18 mouse cellular contexts compared by ENCODE assay signal in the genomic region with DNA sequence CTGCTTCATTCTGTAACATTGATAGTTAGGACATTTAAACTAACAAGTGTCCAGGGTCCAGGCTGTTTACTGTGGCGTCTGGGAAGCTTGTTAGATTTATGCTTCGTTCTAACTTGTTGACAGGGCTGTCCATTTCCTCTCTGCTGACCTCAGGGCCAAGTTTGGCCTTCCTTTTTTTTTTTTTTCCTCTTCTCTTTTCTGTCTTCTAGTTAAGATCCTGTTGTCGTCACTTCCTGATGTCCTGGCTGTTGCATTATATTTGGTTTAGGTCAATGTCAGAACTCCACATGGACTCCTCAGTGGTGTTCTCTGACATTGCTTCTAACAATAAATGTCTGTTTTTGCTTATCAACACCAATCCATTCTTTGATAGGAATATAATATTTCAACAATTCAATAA. TPM values are rescaled to one million over a fixed set of nuclear protein-coding genes. Genes with fewer than 3 reads are reported as not detected.
DNase-seq lines count a peak whose midpoint lies in the region; ATAC-seq and TF ChIP-seq lines count a peak whose summit lies in the region.
"Had no signal": no experiment of that assay in that cellular context is flagged by ENCODE, and none has a peak within 500 bp of the region (broad histone marks: within the 10 kb centered on the region; RNA-seq: fewer than 3 reads in every experiment).

No protein-coding gene starts in this region.

- no peaks in the 10 kb centered on the region for H3K27me3 ChIP-seq in liver, postnatal 0 days (ENCODE audit: insufficient read depth, low read length)
- H3K27me3 ChIP-seq in liver, embryonic 12.5 days (replicated peaks): no peaks in the 10 kb centered on the region
- no peaks in the 10 kb centered on the region for H3K27me3 ChIP-seq in kidney, embryonic 15.5 days
- H3K27me3 ChIP-seq: embryonic facial prominence, embryonic 13.5 days; forebrain, embryonic 12.5 days; heart, embryonic 12.5 days had no signal

- no peak for TF ChIP-seq CTCF in liver, postnatal 0 days (IDR thresholded peaks at IDR 0.05; ENCODE audit: low read depth)

- no peak for ATAC-seq in liver, postnatal 0 days
- no peak for ATAC-seq in liver, embryonic 12.5 days
- ATAC-seq in common myeloid progenitor, adult 5-6 weeks (replicated peaks; ENCODE audit: low read depth, poor library complexity, severe bottlenecking): 0 out of 2 replicates have a peak, but pooled peaks have one; percentile 13
- peak; percentile 47 for ATAC-seq in megakaryocyte progenitor cell, adult 5-6 weeks (replicated peaks; ENCODE audit: poor library complexity)
- ATAC-seq in kidney, embryonic 15.5 days (replicated peaks; ENCODE audit: low FRiP score): no peak
- ATAC-seq: forebrain, postnatal 0 days; hindbrain, embryonic 16.5 days; inflammation-experienced regulatory T-cells, adult 6 months had no signal

- H3K4me3 ChIP-seq in liver, postnatal 0 days (ENCODE audit: low read depth, low read length): no peak overlapping the region
- no peak overlapping the region for H3K4me3 ChIP-seq in liver, embryonic 12.5 days
- no peak overlapping the region for H3K4me3 ChIP-seq in kidney, embryonic 15.5 days (replicated peaks)
- H3K4me3 ChIP-seq: embryonic facial prominence, embryonic 13.5 days; forebrain, embryonic 12.5 days; heart, embryonic 12.5 days had no signal

- WGBS in liver, postnatal 0 days (ENCODE audit: insufficient replicate concordance): 26% methylated on average over 3 of the region's 3 CpGs
- WGBS in liver, embryonic 12.5 days (ENCODE audit: insufficient replicate concordance): 16% methylated on average over 3 of the region's 3 CpGs
- 16% methylated on average over 3 of the region's 3 CpGs for WGBS in kidney, embryonic 15.5 days

- DNase-seq in embryo, embryonic 10 days (ENCODE audit: low spot score): peak; percentile 6
- DNase-seq in embryo, embryonic 10.5 days (ENCODE audit: low spot score): no peak
- no peak for DNase-seq in liver, postnatal 0 days
- no peak for DNase-seq in adrenal gland, postnatal 14 days
- DNase-seq: adrenal gland, postnatal 10 days; cerebellum, adult 18-20 months; cerebellum, adult 9-11 months; forebrain, postnatal 0 days; heart, postnatal 36 days had no signal

- no peak for TF ChIP-seq EP300 in liver, postnatal 0 days (IDR thresholded peaks at IDR 0.05; ENCODE audit: low read depth)

- H3K9me3 ChIP-seq in liver, postnatal 0 days (ENCODE audit: low read length): no peaks in the 10 kb centered on the region
- no peaks in the 10 kb centered on the region for H3K9me3 ChIP-seq in liver, embryonic 12.5 days (replicated peaks)
- no peaks in the 10 kb centered on the region for H3K9me3 ChIP-seq in kidney, embryonic 15.5 days (replicated peaks)
- H3K9me3 ChIP-seq: embryonic facial prominence, embryonic 13.5 days; forebrain, embryonic 12.5 days; heart, embryonic 12.5 days had no signal

- peaks cover 9% of the 10 kb centered on the region for H3K4me1 ChIP-seq in liver, postnatal 0 days (ENCODE audit: insufficient read depth)
- H3K4me1 ChIP-seq in liver, embryonic 12.5 days: no peaks in the 10 kb centered on the region
- no peaks in the 10 kb centered on the region for H3K4me1 ChIP-seq in kidney, embryonic 15.5 days
- H3K4me1 ChIP-seq: embryonic facial prominence, embryonic 13.5 days; forebrain, embryonic 12.5 days; heart, embryonic 12.5 days had no signal

- no peak overlapping the region for H3K9ac ChIP-seq in liver, postnatal 0 days (replicated peaks)
- H3K9ac ChIP-seq in liver, embryonic 12.5 days: no peak overlapping the region
- no peak overlapping the region for H3K9ac ChIP-seq in kidney, embryonic 15.5 days
- H3K9ac ChIP-seq: embryonic facial prominence, embryonic 13.5 days; forebrain, embryonic 12.5 days; forebrain, postnatal 0 days; heart, embryonic 12.5 days had no signal

- no peaks in the 10 kb centered on the region for H3K36me3 ChIP-seq in liver, postnatal 0 days (replicated peaks; ENCODE audit: insufficient read depth, low read length)
- H3K36me3 ChIP-seq in liver, embryonic 12.5 days: no peaks in the 10 kb centered on the region
- H3K36me3 ChIP-seq in kidney, embryonic 15.5 days: no peaks in the 10 kb centered on the region
- H3K36me3 ChIP-seq: embryonic facial prominence, embryonic 13.5 days; forebrain, embryonic 12.5 days; heart, embryonic 12.5 days had no signal

- 0 out of 2 replicates have a peak overlapping the region, but pooled peaks have one; percentile 2 for H3K4me2 ChIP-seq in liver, postnatal 0 days (ENCODE audit: low read depth, low read length)
- H3K4me2 ChIP-seq in liver, embryonic 12.5 days: no peak overlapping the region
- H3K4me2 ChIP-seq in kidney, embryonic 15.5 days: no peak overlapping the region
- H3K4me2 ChIP-seq: embryonic facial prominence, embryonic 13.5 days; forebrain, embryonic 12.5 days; heart, embryonic 12.5 days had no signal

- H3K27ac ChIP-seq in liver, postnatal 0 days (ENCODE audit: low read depth): no peak overlapping the region
- no peak overlapping the region for H3K27ac ChIP-seq in liver, embryonic 12.5 days
- H3K27ac ChIP-seq in kidney, embryonic 15.5 days: no peak overlapping the region
- H3K27ac ChIP-seq: embryonic facial prominence, embryonic 13.5 days; forebrain, embryonic 12.5 days had no signal

RNA-seq across cellular contexts. Expression of gene Sqor, which starts 15.4 kb away (rescaled TPM):
- polyA plus RNA-seq in liver, postnatal 0 days (2015; fragmentation: Nextera tagmentation; extraction: Ambion mirVana): 14.6 and 15.4 TPM in 2 replicates
- polyA plus RNA-seq in liver, embryonic 12.5 days (2016; fragmentation: Nextera tagmentation; extraction: Ambion mirVana): 2.8 and 3.9 TPM in 2 replicates
- total RNA-seq in common myeloid progenitor, adult 5-6 weeks (2017): 18.8 and 30.8 TPM in 2 replicates
- total RNA-seq in megakaryocyte progenitor cell, adult 5-6 weeks (2015): 29.5 and 34.6 TPM in 2 replicates
- total RNA-seq in megakaryocyte progenitor cell, adult 5-6 weeks (2017): 35.5 and 41.0 TPM in 2 replicates
- total RNA-seq in adrenal gland, postnatal 14 days (2021): 62.9 and 74.3 TPM in 2 replicates
- 13.0 and 14.9 TPM in 2 replicates for polyA plus RNA-seq in kidney, embryonic 15.5 days (2015; fragmentation: Nextera tagmentation; extraction: Ambion mirVana)

RNA-seq across cellular contexts. Expression of gene Bloc1s6, which starts 42.1 kb away (rescaled TPM):
- 12.6 and 13.4 TPM in 2 replicates for polyA plus RNA-seq in liver, postnatal 0 days (2015; fragmentation: Nextera tagmentation; extraction: Ambion mirVana)
- polyA plus RNA-seq in liver, embryonic 12.5 days (2016; fragmentation: Nextera tagmentation; extraction: Ambion mirVana): 23.2 and 24.2 TPM in 2 replicates
- total RNA-seq in common myeloid progenitor, adult 5-6 weeks (2017): 26.3 and 33.9 TPM in 2 replicates
- total RNA-seq in megakaryocyte progenitor cell, adult 5-6 weeks (2015): 15.5 and 18.9 TPM in 2 replicates
- total RNA-seq in megakaryocyte progenitor cell, adult 5-6 weeks (2017): 18.8 and 28.1 TPM in 2 replicates
- total RNA-seq in adrenal gland, postnatal 14 days (2021): 21.7 and 24.8 TPM in 2 replicates
- 50.0 and 54.0 TPM in 2 replicates for polyA plus RNA-seq in kidney, embryonic 15.5 days (2015; fragmentation: Nextera tagmentation; extraction: Ambion mirVana)

Comparison
In these comparisons a context has a peak if more than half of its experiments do, and no peak if none do; other contexts are left out.
1. ATAC-seq: peak in common myeloid progenitor, adult 5-6 weeks (single experiment) and megakaryocyte progenitor cell, adult 5-6 weeks (single experiment); none in liver, postnatal 0 days (single experiment), liver, embryonic 12.5 days (single experiment) and kidney, embryonic 15.5 days (single experiment).